In genomic region chr14:122483556-122484421, GRCm38 (mm10) we compare ENCODE assay signal across 11 mouse cellular contexts. TPM values are rescaled to one million over a fixed set of nuclear protein-coding genes. Genes with fewer than 3 reads are reported as not detected.
A peak's percentile ranks its signal among the peaks of the same experiment; 100 is the strongest.
DNase-seq lines count a peak whose midpoint lies in the region; ATAC-seq and TF ChIP-seq lines count a peak whose summit lies in the region.
"Had no signal": no experiment of that assay in that cellular context is flagged by ENCODE, and none has a peak within 500 bp of the region (broad histone marks: within the 10 kb centered on the region; RNA-seq: fewer than 3 reads in every experiment).

No protein-coding gene starts in this region.

- H3K27ac ChIP-seq in layer of hippocampus, adult 2 months: peak overlapping the region; percentile 70
- H3K27ac ChIP-seq in forebrain, embryonic 10.5 days: peak overlapping the region; percentile 99
- H3K27ac ChIP-seq in limb, embryonic 12.5 days: no peak overlapping the region
- H3K27ac ChIP-seq in olfactory bulb, adult 2 months (ENCODE audit: insufficient read depth, low read depth, low read length): peak overlapping the region; percentile 69
- no peak overlapping the region for H3K27ac ChIP-seq in stomach, postnatal 0 days (replicated peaks)
- H3K27ac ChIP-seq: limb, embryonic 15.5 days had no signal

- no peak for TF ChIP-seq CTCF in layer of hippocampus, adult 2 months (conservative IDR thresholded peaks at IDR 0.05)
- TF ChIP-seq CTCF in olfactory bulb, adult 2 months (IDR thresholded peaks at IDR 0.05; ENCODE audit: insufficient read depth, low read depth, low read length): no peak
- no peak for TF ChIP-seq CTCF in stomach, postnatal 0 days (IDR thresholded peaks at IDR 0.05; ENCODE audit: low read depth)

- peak overlapping the region; percentile 59 for H3K4me2 ChIP-seq in limb, embryonic 12.5 days
- no peak overlapping the region for H3K4me2 ChIP-seq in stomach, postnatal 0 days (replicated peaks; ENCODE audit: low read depth)
- H3K4me2 ChIP-seq: limb, embryonic 15.5 days had no signal

- no peak for TF ChIP-seq POLR2A in olfactory bulb, adult 2 months (IDR thresholded peaks at IDR 0.05; ENCODE audit: insufficient read depth, low read depth, low read length)

- H3K9ac ChIP-seq in limb, embryonic 12.5 days (replicated peaks): no peak overlapping the region
- no peak overlapping the region for H3K9ac ChIP-seq in stomach, postnatal 0 days (ENCODE audit: low read length)
- H3K9ac ChIP-seq: limb, embryonic 15.5 days had no signal

- H3K4me3 ChIP-seq in layer of hippocampus, adult 2 months: peak overlapping the region; percentile 6; the same call in 1 of the 2 replicates
- H3K4me3 ChIP-seq in forebrain, embryonic 10.5 days: peak overlapping the region; percentile 86
- no peak overlapping the region for H3K4me3 ChIP-seq in limb, embryonic 12.5 days (replicated peaks)
- H3K4me3 ChIP-seq in olfactory bulb, adult 2 months (ENCODE audit: insufficient read depth, low read depth, low read length): no peak overlapping the region
- no peak overlapping the region for H3K4me3 ChIP-seq in stomach, postnatal 0 days (ENCODE audit: low read depth, low read length)
- H3K4me3 ChIP-seq: limb, embryonic 15.5 days had no signal

- WGBS in forebrain, embryonic 10.5 days: 2% methylated on average over 18 of the region's 18 CpGs
- 4% methylated on average over 18 of the region's 18 CpGs for WGBS in limb, embryonic 12.5 days
- 46% methylated on average over 18 of the region's 18 CpGs for WGBS in olfactory bulb, adult 2 months
- 2% methylated on average over 18 of the region's 18 CpGs for WGBS in stomach, postnatal 0 days

- ATAC-seq in limb, embryonic 12.5 days (ENCODE audit: insufficient number of reproducible peaks, insufficient read depth, low FRiP score, low TSS enrichment, low read depth): no peak
- no peak for ATAC-seq in inflammation-experienced regulatory T-cells, adult 6 months
- no peak; the same call in 1 of the 2 replicates for ATAC-seq in stomach, postnatal 0 days (ENCODE audit: low FRiP score, low TSS enrichment)

- peaks cover 8% of the 10 kb centered on the region for H3K36me3 ChIP-seq in forebrain, embryonic 10.5 days (replicated peaks)
- no peaks in the 10 kb centered on the region; the same call in 1 of the 2 replicates for H3K36me3 ChIP-seq in limb, embryonic 12.5 days
- H3K36me3 ChIP-seq in stomach, postnatal 0 days (ENCODE audit: control insufficient read depth, insufficient read depth, low read length): no peaks in the 10 kb centered on the region
- H3K36me3 ChIP-seq: limb, embryonic 15.5 days had no signal

- peaks cover 90% of the 10 kb centered on the region for H3K27me3 ChIP-seq in forebrain, embryonic 10.5 days (ENCODE audit: poor library complexity, severe bottlenecking)
- H3K27me3 ChIP-seq in limb, embryonic 12.5 days: peaks cover 58% of the 10 kb centered on the region
- peaks cover 26% of the 10 kb centered on the region for H3K27me3 ChIP-seq in stomach, postnatal 0 days (ENCODE audit: control insufficient read depth, insufficient read depth, low read length)

- peaks cover 77% of the 10 kb centered on the region for H3K4me1 ChIP-seq in forebrain, embryonic 10.5 days
- peaks cover 59% of the 10 kb centered on the region for H3K4me1 ChIP-seq in limb, embryonic 12.5 days (replicated peaks)
- 0 out of 2 replicates have a peak, but pooled peaks cover 3% of the 10 kb centered on the region for H3K4me1 ChIP-seq in olfactory bulb, adult 2 months (ENCODE audit: control insufficient read depth, insufficient read depth, low read length)
- H3K4me1 ChIP-seq in stomach, postnatal 0 days (replicated peaks; ENCODE audit: control insufficient read depth, insufficient read depth): no peaks in the 10 kb centered on the region

- H3K9me3 ChIP-seq in forebrain, embryonic 10.5 days: no peaks in the 10 kb centered on the region
- no peaks in the 10 kb centered on the region for H3K9me3 ChIP-seq in limb, embryonic 12.5 days
- H3K9me3 ChIP-seq in stomach, postnatal 0 days (ENCODE audit: control insufficient read depth, low read length): no peaks in the 10 kb centered on the region
- H3K9me3 ChIP-seq: limb, embryonic 15.5 days had no signal

- TF ChIP-seq EP300 in stomach, postnatal 0 days (optimal IDR thresholded peaks at IDR 0.05): no peak

- no peak for DNase-seq in layer of hippocampus, adult 2 months (ENCODE audit: low spot score in 2 of 2)
- no peak for DNase-seq in layer of hippocampus, adult 9-10 months (ENCODE audit: low spot score)
- DNase-seq in forebrain, embryonic 10.5 days (ENCODE audit: extremely low spot score, low spot score): peak; percentile 41
- DNase-seq in urinary bladder, postnatal 10 days (ENCODE audit: low spot score): no peak
- no peak for DNase-seq in stomach, postnatal 0 days (ENCODE audit: low spot score)
- DNase-seq: gastrocnemius, postnatal 14 days had no signal

RNA-seq across cellular contexts. Expression of gene Gm10837, which starts 6.6 kb away (rescaled TPM):
- not detected for total RNA-seq in layer of hippocampus, adult 2 months (2021)
- 0.27 TPM in 1 of 2 replicates, not detected in the other for polyA plus RNA-seq in forebrain, embryonic 10.5 days (2016; fragmentation: Nextera tagmentation; extraction: Ambion mirVana)
- polyA plus RNA-seq in limb, embryonic 12.5 days (2016; fragmentation: Nextera tagmentation; extraction: Ambion mirVana): 0.14 and 0.18 TPM in 2 replicates
- not detected in 2 replicates for polyA plus RNA-seq in olfactory bulb, adult 2 months (2012; ENCODE audit: insufficient read depth, insufficient read length, low replicate concordance, missing spikeins)
- polyA plus RNA-seq in inflammation-experienced regulatory T-cells, adult 6 months (2017; shearing (Covaris generic)): under 1 TPM in 1 of 3 experiments, not detected in 2; 0.36 TPM
- polyA plus RNA-seq in stomach, postnatal 0 days (2015; fragmentation: Nextera tagmentation; extraction: Ambion mirVana): not detected in 2 replicates
- total RNA-seq: gastrocnemius, postnatal 14 days had no signal
- polyA plus RNA-seq: limb, embryonic 15.5 days; small intestine, adult 2 months had no signal

RNA-seq across cellular contexts. Expression of gene Zic2, which starts 8.6 kb away (rescaled TPM):
- 10 to 100 TPM; 17.7 to 21.9 TPM for total RNA-seq in layer of hippocampus, adult 2 months (2021)
- 7.0 and 7.3 TPM in 2 replicates for polyA plus RNA-seq in forebrain, embryonic 10.5 days (2016; fragmentation: Nextera tagmentation; extraction: Ambion mirVana)
- polyA plus RNA-seq in limb, embryonic 12.5 days (2016; fragmentation: Nextera tagmentation; extraction: Ambion mirVana): 6.2 and 8.0 TPM in 2 replicates
- polyA plus RNA-seq in olfactory bulb, adult 2 months (2012; ENCODE audit: insufficient read depth, insufficient read length, low replicate concordance, missing spikeins): not detected in 2 replicates
- not detected for polyA plus RNA-seq in inflammation-experienced regulatory T-cells, adult 6 months (2017; shearing (Covaris generic))
- not detected in 2 replicates for polyA plus RNA-seq in stomach, postnatal 0 days (2015; fragmentation: Nextera tagmentation; extraction: Ambion mirVana)
- total RNA-seq: gastrocnemius, postnatal 14 days had no signal
- polyA plus RNA-seq: small intestine, adult 2 months had no signal

RNA-seq across cellular contexts. Expression of gene Zic5, which starts 18.3 kb away (rescaled TPM):
- total RNA-seq in layer of hippocampus, adult 2 months (2021): 1 to 10 TPM; 3.9 to 4.4 TPM
- polyA plus RNA-seq in forebrain, embryonic 10.5 days (2016; fragmentation: Nextera tagmentation; extraction: Ambion mirVana): 20.7 and 21.5 TPM in 2 replicates
- 8.0 TPM in 2 replicates for polyA plus RNA-seq in limb, embryonic 12.5 days (2016; fragmentation: Nextera tagmentation; extraction: Ambion mirVana)
- polyA plus RNA-seq in olfactory bulb, adult 2 months (2012; ENCODE audit: insufficient read depth, insufficient read length, low replicate concordance, missing spikeins): not detected in 2 replicates
- under 1 TPM in 1 of 3 experiments, not detected in 2; 0.27 TPM for polyA plus RNA-seq in inflammation-experienced regulatory T-cells, adult 6 months (2017; shearing (Covaris generic))
- not detected in 2 replicates for polyA plus RNA-seq in stomach, postnatal 0 days (2015; fragmentation: Nextera tagmentation; extraction: Ambion mirVana)
- total RNA-seq: gastrocnemius, postnatal 14 days had no signal
- polyA plus RNA-seq: small intestine, adult 2 months had no signal

RNA-seq across cellular contexts. Expression of gene Gm5089, which starts 32.9 kb away (rescaled TPM):
- under 1 TPM; 0.17 to 0.36 TPM for total RNA-seq in layer of hippocampus, adult 2 months (2021)
- polyA plus RNA-seq in forebrain, embryonic 10.5 days (2016; fragmentation: Nextera tagmentation; extraction: Ambion mirVana): 1.0 and 1.9 TPM in 2 replicates
- 0.14 and 0.23 TPM in 2 replicates for polyA plus RNA-seq in limb, embryonic 12.5 days (2016; fragmentation: Nextera tagmentation; extraction: Ambion mirVana)
- polyA plus RNA-seq in olfactory bulb, adult 2 months (2012; ENCODE audit: insufficient read depth, insufficient read length, low replicate concordance, missing spikeins): not detected in 2 replicates
- polyA plus RNA-seq in inflammation-experienced regulatory T-cells, adult 6 months (2017; shearing (Covaris generic)): not detected
- polyA plus RNA-seq in stomach, postnatal 0 days (2015; fragmentation: Nextera tagmentation; extraction: Ambion mirVana): not detected in 2 replicates
- total RNA-seq: gastrocnemius, postnatal 14 days had no signal
- polyA plus RNA-seq: small intestine, adult 2 months had no signal

RNA-seq across cellular contexts. Expression of gene Pcca, which starts 50.3 kb away (rescaled TPM):
- 10 to 100 TPM; 41.2 to 44.3 TPM for total RNA-seq in layer of hippocampus, adult 2 months (2021)
- polyA plus RNA-seq in forebrain, embryonic 10.5 days (2016; fragmentation: Nextera tagmentation; extraction: Ambion mirVana): 38.9 and 39.0 TPM in 2 replicates
- 34.5 and 37.7 TPM in 2 replicates for polyA plus RNA-seq in limb, embryonic 12.5 days (2016; fragmentation: Nextera tagmentation; extraction: Ambion mirVana)
- polyA plus RNA-seq in olfactory bulb, adult 2 months (2012; ENCODE audit: insufficient read depth, insufficient read length, low replicate concordance, missing spikeins): not detected in 2 replicates
- polyA plus RNA-seq in inflammation-experienced regulatory T-cells, adult 6 months (2017; shearing (Covaris generic)): 10 to 100 TPM; 11.4 to 26.5 (median 20.4) TPM
- 8.2 and 9.2 TPM in 2 replicates for polyA plus RNA-seq in stomach, postnatal 0 days (2015; fragmentation: Nextera tagmentation; extraction: Ambion mirVana)

Comparison
In these comparisons a context has a peak if more than half of its experiments do, and no peak if none do; other contexts are left out.
1. H3K27ac ChIP-seq: peak in layer of hippocampus, adult 2 months (single experiment), forebrain, embryonic 10.5 days (single experiment) and olfactory bulb, adult 2 months (single experiment); none in limb, embryonic 12.5 days (single experiment) and stomach, postnatal 0 days (single experiment).
2. H3K4me3 ChIP-seq: peak in layer of hippocampus, adult 2 months (single experiment) and forebrain, embryonic 10.5 days (single experiment); none in limb, embryonic 12.5 days (single experiment), olfactory bulb, adult 2 months (single experiment) and stomach, postnatal 0 days (single experiment).